Mouse (Mus musculus): ENCODE data around the gene Eif3l.

GRCm38 (mm10) chr15:79135332-79135731 lies 60.4 kb downstream of the Eif3l start:
- TF ChIP-seq GATA1 (IDR thresholded peaks at IDR 0.05; ENCODE audit: borderline replicate concordance, low read length) (no peak), FLI1 (IDR thresholded peaks at IDR 0.05; ENCODE audit: low read length) (no peak)

Data from megakaryocyte, embryonic 14.5 days (primary cell).